Mouse (Mus musculus): ENCODE measurements around the gene Prickle3. TPM values are rescaled to one million over a fixed set of nuclear protein-coding genes. Genes with fewer than 3 reads are reported as not detected.

Prickle3 gene
- 10 to 100 TPM in 1 of 2 experiments, 1 to 10 TPM in 1; 10.0 to 12.3 TPM for total RNA-seq (2021)
- polyA plus RNA-seq (2012; rRNA removed), result 46.0 and 46.4 TPM in 2 replicates
- long read RNA-seq, transcript Prickle3-201 (9 exons, 2,301 nt), result major isoform, 6 of 7 reads
- long read RNA-seq, partial matches to known transcripts, result 0 of 7 reads
- long read RNA-seq, other reads (novel, unspliced or antisense), result 0 of 7 reads

GRCm38 (mm10) chrX:7657221-7657639, at the start of gene Prickle3:
Gene Prickle3, plus strand, starts transcription at chrX:7657260.
- peak; percentile 82 for DNase-seq

DNA sequence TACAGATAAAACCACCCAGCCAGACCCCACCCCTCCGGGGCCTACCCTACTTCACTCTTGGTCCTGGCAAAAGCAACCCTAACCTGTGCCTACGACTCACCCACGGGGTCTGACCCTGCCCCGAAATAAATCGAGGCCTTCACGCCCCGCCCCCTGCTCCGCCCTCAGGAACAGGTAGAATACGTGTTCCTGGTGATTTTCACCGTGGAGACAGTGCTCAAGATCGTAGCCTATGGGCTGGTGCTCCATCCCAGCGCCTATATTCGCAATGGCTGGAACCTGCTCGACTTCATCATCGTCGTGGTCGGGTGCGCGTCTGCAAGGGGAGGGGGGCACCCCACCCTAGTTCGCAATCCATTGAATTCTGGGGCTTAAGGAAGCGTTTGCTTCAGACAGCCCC, 47.0 kb upstream of the Prickle3 start:
- DNase-seq, result no peak

GRCm38 (mm10) chrX:7610536-7611258, 46.4 kb upstream of the Prickle3 start:
- DNase-seq, result no peak

- DNase-seq, result no peak
Observed at GRCm38 (mm10) chrX:7617889-7618551, 39.0 kb upstream of the Prickle3 start.

- no peak for DNase-seq
Observed at GRCm38 (mm10) chrX:7632560-7632959, 24.5 kb upstream of the Prickle3 start.

GRCm38 (mm10) chrX:7635101-7635500, 22.0 kb upstream of the Prickle3 start:
- DNase-seq, result no peak

DNA sequence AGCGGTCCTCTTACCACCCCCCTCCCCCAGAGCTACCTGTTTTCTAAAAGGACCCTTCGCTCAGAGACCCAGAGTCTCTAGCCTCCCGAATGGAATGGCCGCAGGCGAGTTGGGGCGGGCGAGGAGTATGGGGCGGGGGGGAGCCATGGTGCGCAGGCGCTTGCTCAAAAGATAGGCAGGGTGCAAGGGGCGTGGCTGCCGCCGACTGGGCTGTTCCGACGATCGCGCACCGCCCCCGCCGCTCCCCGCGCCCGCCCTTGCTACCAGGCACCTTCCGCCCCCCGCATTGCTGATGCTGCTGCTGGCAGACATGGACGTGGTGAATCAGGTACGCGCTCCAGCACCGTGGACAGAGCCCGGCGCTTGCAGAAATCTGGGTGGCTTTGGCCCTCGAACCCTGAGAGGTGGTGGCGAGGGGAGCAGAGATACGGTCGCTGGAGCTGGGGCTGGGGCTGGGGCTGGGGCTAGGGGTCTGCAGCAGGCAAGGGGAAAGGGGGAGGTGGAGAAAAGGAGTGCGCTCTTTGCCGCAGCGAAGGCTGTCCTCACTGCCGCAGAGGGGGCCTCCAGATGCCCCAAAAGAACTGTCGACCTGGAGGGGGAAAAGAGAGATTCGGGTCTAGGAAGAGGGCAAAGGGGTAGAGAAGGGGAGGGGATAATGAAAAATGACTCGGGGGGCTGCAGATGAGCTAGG, 18.5 kb upstream of the Prickle3 start, which contains the start of gene Syp:
Syp (plus strand) TSS at position 71 of the 691 bp plus-strand sequence.
- DNase-seq, result peak; percentile 86

DNA sequence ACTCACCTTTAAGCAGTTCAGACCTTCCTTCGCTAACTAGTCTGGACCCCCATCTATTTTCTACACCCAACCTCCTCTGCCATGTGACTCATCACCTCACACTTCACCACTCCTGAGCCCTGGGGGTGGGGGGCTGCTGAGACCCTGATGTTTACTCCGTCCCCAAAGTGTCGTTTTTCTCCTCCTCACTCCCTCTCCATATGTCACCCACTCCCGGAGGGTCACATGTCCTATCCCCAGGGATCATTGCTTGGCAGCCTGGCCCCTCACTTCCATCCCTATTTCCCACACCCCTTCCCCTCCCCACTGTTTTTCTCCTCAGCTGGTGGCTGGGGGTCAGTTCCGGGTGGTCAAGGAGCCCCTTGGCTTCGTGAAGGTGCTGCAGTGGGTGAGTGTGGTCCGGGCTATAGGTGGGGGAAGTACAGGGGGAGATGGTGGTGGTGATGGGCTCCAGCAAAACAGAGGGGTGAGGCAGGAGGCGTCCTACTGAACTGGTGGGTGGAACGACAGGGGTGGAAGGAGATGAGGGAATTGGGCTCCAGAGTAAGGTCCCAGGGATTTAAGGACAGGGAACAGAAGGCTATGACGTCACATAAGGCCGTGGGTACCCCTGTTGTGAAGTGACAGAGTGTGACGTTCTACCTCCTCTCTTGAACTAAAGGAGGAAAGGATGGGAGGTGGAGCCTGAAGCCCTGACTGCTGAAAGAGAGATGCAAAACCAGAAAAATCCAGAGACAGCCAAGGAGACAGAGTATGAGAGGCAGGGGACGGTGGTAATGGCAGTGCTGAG, 17.3 kb upstream of the Prickle3 start:
- no peak for DNase-seq

GRCm38 (mm10) chrX:7640785-7641184, 16.3 kb upstream of the Prickle3 start:
- DNase-seq, result no peak

- DNase-seq, result peak; percentile 77
Observed at GRCm38 (mm10) chrX:7645349-7645748, 11.7 kb upstream of the Prickle3 start.

GRCm38 (mm10) chrX:7648671-7649304, 8.3 kb upstream of the Prickle3 start:
- DNase-seq, result peak; percentile 90

GRCm38 (mm10) chrX:7658031-7658784, 1.1 kb downstream of the Prickle3 start:
- DNase-seq, result peak; percentile 72

DNA sequence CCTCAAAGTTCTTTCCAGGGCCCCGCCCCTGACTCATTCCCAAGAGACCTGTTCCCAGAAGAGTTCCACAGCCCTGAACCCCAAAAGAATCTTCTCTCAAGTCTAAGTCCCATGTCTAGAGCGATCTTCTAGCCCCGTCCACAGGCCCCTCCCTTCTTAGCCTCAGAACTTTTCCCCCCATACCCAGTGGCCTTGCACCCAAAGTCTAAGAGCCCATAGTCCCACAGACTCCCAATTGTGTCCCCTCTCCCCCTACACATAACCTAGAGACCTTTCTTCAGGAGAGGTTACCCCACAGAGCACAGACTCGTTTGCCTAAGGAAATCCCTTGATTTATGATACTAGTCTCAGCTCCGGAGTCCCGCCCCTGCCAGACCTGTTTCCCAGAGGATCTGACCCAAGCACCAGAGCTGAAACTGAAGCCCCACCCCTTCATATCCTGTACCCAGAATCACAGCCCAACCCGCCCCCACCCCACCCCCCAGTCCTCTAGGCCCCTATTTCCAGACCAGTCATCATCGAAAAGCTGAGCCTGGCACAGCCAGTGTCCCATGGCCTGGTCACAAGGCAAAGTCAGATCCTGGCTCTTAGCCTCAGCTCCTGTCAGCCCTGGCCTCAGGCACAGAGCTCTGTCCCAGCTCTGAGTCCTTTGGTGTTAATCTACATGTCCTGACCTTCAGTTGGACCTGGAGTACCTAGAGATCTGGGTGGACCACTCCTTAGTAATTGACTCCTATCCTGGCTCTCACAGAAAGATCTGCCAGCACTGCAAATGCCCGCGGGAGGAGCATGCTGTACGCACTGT, 1.9 kb downstream of the Prickle3 start:
- peak; percentile 33 for DNase-seq

GRCm38 (mm10) chrX:7661086-7661485, 4.0 kb downstream of the Prickle3 start:
- DNase-seq, result no peak

DNA sequence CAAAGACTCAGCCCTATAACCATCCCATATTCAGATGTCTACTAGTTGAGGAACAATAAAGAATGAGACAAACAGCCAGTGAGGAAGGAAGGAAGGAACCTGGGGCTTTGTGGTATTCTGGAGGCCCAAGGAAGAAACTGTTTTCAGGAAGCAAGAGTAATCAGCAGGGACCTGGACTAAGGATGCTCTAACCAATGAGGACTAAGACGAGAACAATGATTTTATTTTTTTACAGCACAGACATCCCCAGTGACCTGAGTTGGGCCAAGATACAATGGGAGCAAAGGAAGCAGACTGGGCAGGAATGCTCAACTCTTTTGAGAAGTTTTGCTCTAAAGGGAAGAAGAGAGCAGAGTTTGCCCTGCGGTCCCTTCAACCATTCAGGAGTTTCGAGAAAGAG, 5.9 kb downstream of the Prickle3 start:
- DNase-seq, result no peak

- DNase-seq, result peak; percentile 56
Observed at GRCm38 (mm10) chrX:7664791-7665190, 7.7 kb downstream of the Prickle3 start.

- DNase-seq, result no peak
Observed at GRCm38 (mm10) chrX:7665739-7666502, 8.9 kb downstream of the Prickle3 start.

- peak; percentile 82 for DNase-seq
Observed at GRCm38 (mm10) chrX:7670390-7670881, 13.4 kb downstream of the Prickle3 start.

All from adrenal gland, adult 2 months (tissue).